Mouse (Mus musculus): ENCODE data around the gene Gramd1c. TPM values are rescaled to one million over a fixed set of nuclear protein-coding genes. Genes with fewer than 3 reads are reported as not detected.

The Gramd1c gene
- total RNA-seq, 2 experiments from 2014 or later, result 4.6 to 5.1 TPM

DNA sequence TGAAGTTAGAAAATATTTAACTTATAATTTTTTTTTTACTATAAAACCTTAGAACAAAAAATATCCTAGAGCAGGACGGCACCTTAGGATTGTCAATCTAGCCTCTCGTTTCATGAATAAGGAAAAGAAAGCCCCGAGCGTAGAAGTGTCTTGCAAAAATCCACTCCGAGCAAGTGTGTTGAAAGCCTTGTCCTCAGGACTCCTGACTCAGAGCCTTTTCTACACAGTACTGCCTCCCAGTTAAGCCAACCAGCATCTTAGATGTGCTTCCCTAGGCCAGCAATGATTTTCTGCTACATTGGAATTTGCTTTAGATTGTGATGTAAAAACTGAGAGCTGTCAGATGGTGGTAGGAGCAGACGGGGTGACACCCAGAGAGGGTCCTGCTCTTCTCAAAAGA is 130.1 kb downstream of the Gramd1c start:
- Histone ChIP-seq H3K4me3 (no peak overlapping the region), H3K27ac (peak overlapping the region; percentile 81)
- DNase-seq (ENCODE audit: low spot score in 2 of 2), result no peak
- no peak for TF ChIP-seq CTCF (conservative IDR thresholded peaks at IDR 0.05)

DNA sequence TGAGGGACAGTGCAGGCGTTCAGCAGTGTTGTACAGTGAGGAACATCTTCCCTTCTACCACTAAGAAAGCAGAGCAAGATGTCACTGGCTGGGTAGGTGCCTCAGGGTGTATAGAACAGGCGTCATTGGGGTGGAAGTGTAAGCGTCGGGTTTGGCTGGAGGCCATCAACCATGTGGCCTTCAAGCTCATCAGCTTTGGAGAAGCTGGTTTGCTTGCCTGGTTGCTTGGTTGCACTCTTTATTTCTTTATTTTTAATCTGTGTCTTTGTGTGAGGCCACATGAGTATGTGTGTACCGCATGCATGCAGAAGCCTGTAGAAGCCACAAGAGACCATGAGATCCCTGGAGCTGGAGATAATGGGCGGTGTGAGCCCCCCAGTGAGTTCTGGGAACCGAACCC is 130.8 kb downstream of the Gramd1c start:
- no peak for TF ChIP-seq CTCF (conservative IDR thresholded peaks at IDR 0.05)
- H3K4me3 ChIP-seq, result no peak overlapping the region

DNA sequence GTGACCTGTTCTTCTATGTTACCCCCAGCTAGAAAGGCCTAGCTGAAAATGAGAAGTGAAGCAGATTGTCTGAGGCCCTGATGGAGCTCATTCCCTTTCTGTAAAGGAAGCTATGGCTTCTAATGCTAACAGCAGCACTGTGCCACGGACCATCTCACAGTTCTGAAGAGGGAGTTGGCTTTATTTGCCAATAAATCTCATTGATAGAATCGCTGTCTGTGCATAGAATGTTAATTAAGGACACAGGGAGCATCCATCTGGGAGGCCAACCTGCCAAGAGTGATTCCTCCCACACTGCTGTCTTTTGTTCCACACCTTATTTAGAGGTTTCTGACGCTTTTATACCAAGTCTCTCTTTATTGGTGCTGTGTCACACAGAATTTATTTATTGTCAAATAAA is 131.6 kb downstream of the Gramd1c start:
- TF ChIP-seq CTCF (conservative IDR thresholded peaks at IDR 0.05), result no peak

More for the DNA sequence above, 130.8 kb downstream of the Gramd1c start:
- H3K27ac ChIP-seq, result peak overlapping the region; percentile 76
- no peak for DNase-seq (ENCODE audit: low spot score in 2 of 2)

DNA sequence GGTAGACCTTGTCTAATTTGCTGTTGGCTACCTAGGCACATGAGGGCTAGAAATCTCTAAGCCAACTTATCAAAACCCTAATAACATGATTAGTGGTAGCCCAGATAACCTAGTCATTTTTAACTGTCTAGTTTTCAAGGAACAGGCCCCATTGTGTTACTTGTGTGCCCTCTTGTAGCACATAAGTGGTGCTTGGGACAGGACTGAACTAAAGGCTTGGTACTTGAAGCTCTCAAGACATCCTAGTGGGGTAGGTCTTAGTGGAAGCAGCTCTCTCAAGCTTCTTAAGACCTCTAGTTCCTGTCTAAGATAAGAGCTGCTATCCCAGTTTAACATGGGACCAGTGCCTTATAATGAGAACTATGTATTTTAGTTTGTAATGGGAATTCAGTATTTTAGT is 132.6 kb downstream of the Gramd1c start:
- TF ChIP-seq CTCF (conservative IDR thresholded peaks at IDR 0.05), result no peak
- Histone ChIP-seq H3K27ac (peak overlapping the region; percentile 33; the same call in 1 of the 2 replicates), H3K4me3 (no peak overlapping the region)
- DNase-seq (ENCODE audit: low spot score in 2 of 2), result no peak

More for the DNA sequence above, 131.6 kb downstream of the Gramd1c start:
- DNase-seq (ENCODE audit: low spot score in 2 of 2), result no peak
- Histone ChIP-seq H3K27ac (peak overlapping the region; percentile 76), H3K4me3 (no peak overlapping the region)

Small RNA genes within 50 kb of the gene (microRNA-seq; reads per million reads assigned to microRNA genes)
- gene Mir3470b, result 0 reads per million in 2 experiments

Other genes with a start within 250 kb of the Gramd1c start
- 1 to 10 TPM; 4.8 to 5.1 TPM for gene Ccdc191, start 173.5 kb downstream of the Gramd1c start, total RNA-seq (2021)
- 10 to 100 TPM; 38.8 to 40.7 TPM for gene Qtrt2, start 136.5 kb downstream of the Gramd1c start, total RNA-seq (2021)
- 10 to 100 TPM; 43.4 to 49.1 TPM for gene Zdhhc23, start 83.6 kb downstream of the Gramd1c start, total RNA-seq (2021)
- 100 to 1,000 TPM; 535 to 581 TPM for gene Atp6v1a, start 76.4 kb upstream of the Gramd1c start, total RNA-seq (2021)
- 10 to 100 TPM; 59.2 to 61.1 TPM for gene Naa50, start 76.5 kb upstream of the Gramd1c start, total RNA-seq (2021)
- gene Usf3, start 109.9 kb upstream of the Gramd1c start, total RNA-seq (2021), result 10 to 100 TPM; 41.4 to 43.0 TPM

Measured in layer of hippocampus, adult 2 months (tissue).